Mouse (Mus musculus): Measurements from ENCODE around the gene Plxnd1.

GRCm38 (mm10) chr6:115993463-115994145 lies 1.2 kb downstream of the Plxnd1 start:
- TF ChIP-seq POLR2A (IDR thresholded peaks at IDR 0.05; ENCODE audit: borderline replicate concordance, insufficient read depth, low read length) (no peak), CTCF (IDR thresholded peaks at IDR 0.05; ENCODE audit: borderline replicate concordance, insufficient read depth, low read depth, low read length) (no peak)

Measured in cerebellum, adult 2 months (tissue).